Mouse (Mus musculus) liver, adult 2 months (tissue): ENCODE data around the gene Jund. TPM values are rescaled to one million over a fixed set of nuclear protein-coding genes. Genes with fewer than 3 reads are reported as not detected.

Experiments
- DNase-seq: peaks from one replicate; pipeline ENCODE4 v3.0.0-alpha.2; 2011; ENCODE audit warnings: low read depth, low spot score; ENCODE audit errors: extremely low read depth
- H3K27ac ChIP-seq: fragments of 200-500 bp; replicated peaks from 2 replicates; pipeline ENCODE4 v1.5.1; 2012; ENCODE audit warnings: low read depth, mild to moderate bottlenecking, control low read depth, inconsistent platforms, low read length; ENCODE audit not compliant: insufficient read depth
- H3K27me3 ChIP-seq: fragments of 200-500 bp; 2 replicates; pipeline ENCODE4 v1.6.1; 2012; ENCODE audit warnings: mild to moderate bottlenecking, moderate library complexity, low read length, inconsistent platforms; ENCODE audit not compliant: control insufficient read depth, insufficient read depth
- H3K36me3 ChIP-seq: fragments of 200-500 bp; 2 replicates; pipeline ENCODE4 v1.6.1; 2012; ENCODE audit warnings: low read length, inconsistent platforms; ENCODE audit not compliant: control insufficient read depth, insufficient read depth
- H3K4me1 ChIP-seq: fragments of 200-500 bp; 2 replicates; pipeline ENCODE4 v1.6.1; 2011; ENCODE audit warnings: low read length; ENCODE audit not compliant: control insufficient read depth, insufficient read depth
- H3K4me3 ChIP-seq: fragments of 200-500 bp; 2 replicates; pipeline ENCODE4 v1.5.1; 2011; ENCODE audit warnings: low read depth, mild to moderate bottlenecking, control low read depth, low read length, moderate library complexity; ENCODE audit not compliant: insufficient read depth
- H3K79me2 ChIP-seq: fragments of 200-500 bp; 2 replicates; pipeline ENCODE4 v1.6.1; 2012; ENCODE audit warnings: inconsistent platforms, mild to moderate bottlenecking, low read length, moderate library complexity; ENCODE audit not compliant: control insufficient read depth, insufficient read depth
- H3K9ac ChIP-seq: fragments of 200-500 bp; 2 replicates; pipeline ENCODE4 v1.6.1; 2012; ENCODE audit warnings: low read depth, mild to moderate bottlenecking, control low read depth, inconsistent platforms, low read length
- CTCF ChIP-seq: fragments of 200-500 bp; IDR thresholded peaks from 2 replicates; pipeline ENCODE4 v1.5.1; 2011; ENCODE audit warnings: low read depth, low read length, control low read depth
- POLR2A ChIP-seq: fragments of 200-500 bp; IDR thresholded peaks from 2 replicates; pipeline ENCODE4 v1.6.1; 2011; ENCODE audit warnings: low read length, control low read depth; ENCODE audit not compliant: insufficient read depth; ENCODE audit errors: extremely low read depth
- WGBS: fragments of 180-500 bp; shearing (Covaris S2); methylation state at CpG from one replicate; pipeline ENCODE4 v1.1.7; 2018; 5-methylcytosine and 5-hydroxymethylcytosine counted together
- polyA plus RNA-seq: library from polyadenylated mRNA; depleted of rRNA; stranded (reverse); fragments of >200 nt; gene quantifications from 2 replicates; pipeline ENCODE4 v1.2.3, GENCODE M21; 2012; rRNA removed
- total RNA-seq: library from RNA; depleted of rRNA; stranded (reverse); fragments of >200 nt; gene quantifications from 2 replicates; pipeline ENCODE4 v1.2.3, GENCODE M21; 2014; rRNA removed

Jund gene
- total RNA-seq (26.6 and 36.6 TPM in 2 replicates), polyA plus RNA-seq (111 and 120 TPM in 2 replicates)

DNA sequence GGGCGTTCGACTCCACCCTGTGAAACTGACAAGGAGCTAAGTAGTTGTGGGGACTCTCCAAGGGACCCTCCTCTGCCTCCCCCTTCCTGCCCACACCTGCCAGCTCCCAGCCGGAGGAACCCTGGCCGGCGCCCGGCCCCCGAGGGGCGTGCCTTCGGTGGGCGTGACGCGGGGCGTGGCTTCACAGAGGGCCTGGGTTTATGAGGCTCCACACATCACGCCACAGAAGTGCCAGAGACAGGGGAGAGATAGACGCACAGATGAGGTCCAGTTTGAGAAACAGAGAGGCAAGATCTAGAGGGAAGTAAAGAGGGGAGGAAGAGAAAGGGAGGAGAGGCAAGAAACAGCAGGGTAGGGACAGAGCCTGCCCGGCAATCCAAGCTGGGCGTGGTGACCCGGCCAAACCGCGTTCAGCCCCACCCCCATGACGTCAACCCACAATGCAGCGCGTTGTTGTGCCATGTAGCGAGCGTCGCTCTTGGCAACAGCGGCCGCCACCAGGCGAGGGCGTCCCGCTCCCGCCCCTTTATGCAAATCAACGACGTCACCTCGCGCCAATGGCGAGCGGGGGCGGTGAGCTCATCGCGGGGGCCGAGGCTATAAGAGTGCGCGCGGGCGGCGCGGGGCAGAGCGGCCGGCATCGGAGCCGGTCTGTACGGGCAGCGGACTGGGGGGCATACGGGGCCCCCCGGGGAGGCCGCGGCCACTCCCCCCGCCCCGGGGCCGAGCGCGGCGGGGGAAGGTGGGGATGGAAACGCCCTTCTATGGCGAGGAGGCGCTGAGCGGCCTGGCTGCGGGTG, at the start of gene Jund:
Jund (plus strand) TSS at position 640 of the 800 bp plus-strand sequence.
- H3K9ac ChIP-seq: peak within 1 kb of the TSS; percentile 90
- under 1% methylated on average over 64 of the region's 69 CpGs for WGBS
- peaks cover 14% of the 10 kb centered on the region for H3K4me1 ChIP-seq
- TF ChIP-seq CTCF: no peak
- TF ChIP-seq POLR2A: peak; percentile 99
- H3K4me3 ChIP-seq: peak within 1 kb of the TSS; percentile 73
- H3K36me3 ChIP-seq: no peaks in the 10 kb centered on the region
- peaks cover 9% of the 10 kb centered on the region; the same call in 1 of the 2 replicates for H3K79me2 ChIP-seq
- no peaks in the 10 kb centered on the region for H3K27me3 ChIP-seq
- H3K27ac ChIP-seq: peak within 1 kb of the TSS; percentile 96
- peak; percentile 88 for DNase-seq

DNA sequence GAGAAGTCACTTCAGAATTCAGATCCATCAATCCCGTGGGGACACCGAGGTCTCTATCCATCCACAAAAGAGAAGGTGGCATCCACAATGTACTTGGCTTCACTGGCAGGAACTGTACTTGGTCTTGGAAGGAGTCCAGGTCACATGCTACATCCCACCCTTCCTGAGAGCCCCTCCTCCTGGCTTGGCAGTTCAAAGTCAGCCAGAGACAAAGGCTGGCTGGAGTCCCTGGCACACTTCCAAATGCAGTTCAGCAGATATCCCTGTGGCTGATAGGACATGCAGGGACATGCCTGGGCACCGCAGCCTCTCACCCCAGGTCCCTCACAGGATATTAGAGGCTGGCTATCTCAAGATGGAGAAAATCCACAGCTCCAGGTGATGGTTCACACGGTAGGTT, 49.4 kb upstream of the Jund start:
- peak overlapping the region; percentile 92 for H3K27ac ChIP-seq
- no peak overlapping the region for H3K9ac ChIP-seq
- 6% methylated on average over 4 of the region's 4 CpGs for WGBS
- no peak overlapping the region for H3K4me3 ChIP-seq
- no peaks in the 10 kb centered on the region for H3K27me3 ChIP-seq
- DNase-seq: peak; percentile 94
- peaks cover 8% of the 10 kb centered on the region; the same call in 1 of the 2 replicates for H3K79me2 ChIP-seq
- H3K4me1 ChIP-seq: peaks cover 50% of the 10 kb centered on the region
- TF ChIP-seq CTCF (no peak), POLR2A (no peak)
- peaks cover 20% of the 10 kb centered on the region for H3K36me3 ChIP-seq

DNA sequence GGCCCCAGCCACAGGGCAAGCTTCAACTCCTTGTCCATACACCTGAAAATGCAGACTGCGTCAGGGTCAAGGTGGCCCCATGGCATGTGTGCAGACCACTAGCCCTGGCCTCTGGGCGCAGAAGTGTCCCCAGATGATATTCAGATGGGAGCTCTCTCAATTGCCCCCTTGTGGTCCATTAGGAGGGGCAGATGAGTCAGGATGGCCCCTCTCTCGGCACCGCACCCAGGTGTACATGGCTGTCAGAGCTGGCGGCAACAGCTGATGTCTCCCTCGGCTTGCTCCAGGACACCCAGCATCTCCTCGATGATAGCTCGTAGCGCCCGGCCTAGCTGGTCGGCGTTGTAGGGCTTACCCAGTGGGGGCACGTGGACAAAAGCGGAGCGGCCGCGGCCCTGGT, 48.4 kb upstream of the Jund start:
- H3K4me1 ChIP-seq: peaks cover 49% of the 10 kb centered on the region
- TF ChIP-seq POLR2A (no peak), CTCF (no peak)
- 97% methylated on average over 17 of the region's 17 CpGs for WGBS
- no peak overlapping the region for H3K4me3 ChIP-seq
- H3K27me3 ChIP-seq: no peaks in the 10 kb centered on the region
- H3K9ac ChIP-seq: peak overlapping the region; percentile 10; the same call in 1 of the 2 replicates
- H3K36me3 ChIP-seq: peaks cover 27% of the 10 kb centered on the region
- no peak for DNase-seq
- H3K27ac ChIP-seq: peak overlapping the region; percentile 80
- H3K79me2 ChIP-seq: peaks cover 10% of the 10 kb centered on the region; the same call in 1 of the 2 replicates

DNA sequence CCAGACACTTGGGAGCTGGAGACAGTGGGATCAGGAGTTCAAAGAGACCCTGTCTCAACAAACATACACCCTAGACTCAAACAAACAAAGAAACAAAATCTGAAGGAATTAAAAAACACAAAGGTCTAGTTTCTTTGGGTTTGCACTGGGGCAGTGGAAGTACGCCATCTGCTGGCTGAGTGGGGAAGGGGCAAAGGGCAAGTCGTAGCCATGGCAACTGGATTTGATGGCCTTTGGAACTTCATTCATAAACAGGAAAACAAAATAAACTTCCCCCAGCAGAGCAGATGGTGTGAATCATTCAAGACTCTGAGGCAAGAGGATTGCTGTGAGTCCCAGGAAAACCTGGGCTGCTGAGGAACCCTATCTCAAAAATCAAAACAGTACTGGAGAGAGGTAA, 45.5 kb upstream of the Jund start:
- H3K9ac ChIP-seq: peak overlapping the region; percentile 65
- no peak overlapping the region for H3K4me3 ChIP-seq
- peaks cover 37% of the 10 kb centered on the region for H3K36me3 ChIP-seq
- peaks cover 16% of the 10 kb centered on the region; the same call in 1 of the 2 replicates for H3K79me2 ChIP-seq
- peak; percentile 87 for DNase-seq
- WGBS: 8% methylated on average over 2 of the region's 2 CpGs
- H3K27ac ChIP-seq: peak overlapping the region; percentile 79
- H3K4me1 ChIP-seq: peaks cover 35% of the 10 kb centered on the region
- H3K27me3 ChIP-seq: no peaks in the 10 kb centered on the region
- TF ChIP-seq CTCF (peak; percentile 95), POLR2A (no peak)

DNA sequence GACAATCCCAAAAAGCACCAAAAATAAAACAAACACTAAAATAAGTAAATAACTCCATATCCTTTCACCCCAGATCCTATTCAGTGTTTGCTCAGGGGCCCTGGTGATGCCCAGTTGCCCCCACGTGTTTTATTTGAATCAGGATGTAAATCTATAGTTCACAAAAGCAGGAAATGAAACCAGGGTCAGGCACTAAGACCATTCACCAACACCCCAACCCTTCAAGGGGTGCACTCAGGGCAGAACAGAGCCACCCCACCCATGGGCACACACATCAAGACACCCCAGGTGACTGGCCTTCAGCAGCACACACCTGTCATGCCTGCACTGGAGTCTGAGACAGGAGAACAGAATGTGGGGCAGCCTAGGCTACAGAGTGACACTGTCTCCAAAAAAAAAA, 44.6 kb upstream of the Jund start:
- Histone ChIP-seq H3K79me2 (peaks cover 19% of the 10 kb centered on the region; the same call in 1 of the 2 replicates), H3K4me3 (no peak overlapping the region), H3K9ac (0 out of 2 replicates have a peak overlapping the region, but pooled peaks have one; percentile 18), H3K4me1 (peaks cover 28% of the 10 kb centered on the region), H3K27ac (no peak overlapping the region; the same call in 1 of the 2 replicates), H3K27me3 (no peaks in the 10 kb centered on the region), H3K36me3 (peaks cover 37% of the 10 kb centered on the region)
- TF ChIP-seq POLR2A: no peak
- TF ChIP-seq CTCF: no peak
- 29% methylated on average over 1 of the region's 1 CpGs for WGBS
- DNase-seq: no peak
